ENCODE assay signal across 16 mouse cellular contexts in genomic region chr9:60022331-60022730, GRCm38 (mm10).
DNase-seq lines count a peak whose midpoint lies in the region; ATAC-seq lines count a peak whose summit lies in the region.
"Had no signal": no experiment of that assay in that cellular context is flagged by ENCODE, and none has a peak within 500 bp of the region (broad histone marks: within the 10 kb centered on the region; RNA-seq: fewer than 3 reads in every experiment).

No protein-coding gene starts in this region.

- no peak overlapping the region for H3K27ac ChIP-seq in kidney, embryonic 15.5 days
- no peak overlapping the region for H3K27ac ChIP-seq in embryonic facial prominence, embryonic 10.5 days (replicated peaks)
- peak overlapping the region; percentile 82 for H3K27ac ChIP-seq in limb, embryonic 13.5 days
- no peak overlapping the region for H3K27ac ChIP-seq in lung, embryonic 16.5 days (ENCODE audit: low read length)
- H3K27ac ChIP-seq: heart, embryonic 15.5 days; hindbrain, embryonic 15.5 days; neural tube, embryonic 15.5 days had no signal

- 0 out of 2 replicates have a peak, but pooled peaks have one; percentile 40 for ATAC-seq in kidney, embryonic 15.5 days (replicated peaks; ENCODE audit: low FRiP score)
- peak; percentile 85 for ATAC-seq in limb, embryonic 13.5 days (ENCODE audit: low FRiP score, low read depth)
- peak; percentile 42; the same call in 1 of the 2 replicates for ATAC-seq in lung, embryonic 16.5 days (ENCODE audit: low read depth)
- ATAC-seq: CD4-positive, CD25-positive, alpha-beta regulatory T cell, adult 4 months; forebrain, embryonic 16.5 days had no signal

- 54% methylated on average over 3 of the region's 3 CpGs for WGBS in kidney, embryonic 15.5 days
- WGBS in embryonic facial prominence, embryonic 10.5 days, result 58% methylated on average over 3 of the region's 3 CpGs
- 55% methylated on average over 3 of the region's 3 CpGs for WGBS in limb, embryonic 13.5 days
- WGBS in lung, embryonic 16.5 days, result 45% methylated on average over 3 of the region's 3 CpGs

- no peaks in the 10 kb centered on the region for H3K36me3 ChIP-seq in kidney, embryonic 15.5 days
- no peaks in the 10 kb centered on the region for H3K36me3 ChIP-seq in embryonic facial prominence, embryonic 10.5 days (replicated peaks)
- no peaks in the 10 kb centered on the region for H3K36me3 ChIP-seq in limb, embryonic 13.5 days
- no peaks in the 10 kb centered on the region for H3K36me3 ChIP-seq in lung, embryonic 16.5 days (ENCODE audit: control insufficient read depth, insufficient read depth, low read length)
- H3K36me3 ChIP-seq: heart, embryonic 15.5 days; hindbrain, embryonic 15.5 days; neural tube, embryonic 15.5 days had no signal

- no peak overlapping the region for H3K4me2 ChIP-seq in kidney, embryonic 15.5 days
- H3K4me2 ChIP-seq in limb, embryonic 13.5 days (replicated peaks), result no peak overlapping the region
- no peak overlapping the region for H3K4me2 ChIP-seq in lung, embryonic 16.5 days (ENCODE audit: low read depth, low read length)
- H3K4me2 ChIP-seq: heart, embryonic 15.5 days; hindbrain, embryonic 15.5 days; neural tube, embryonic 15.5 days had no signal

- no peaks in the 10 kb centered on the region for H3K9me3 ChIP-seq in kidney, embryonic 15.5 days (replicated peaks)
- H3K9me3 ChIP-seq in embryonic facial prominence, embryonic 10.5 days, result no peaks in the 10 kb centered on the region
- H3K9me3 ChIP-seq in limb, embryonic 13.5 days, result no peaks in the 10 kb centered on the region
- no peaks in the 10 kb centered on the region for H3K9me3 ChIP-seq in lung, embryonic 16.5 days (ENCODE audit: control insufficient read depth, low read length)
- H3K9me3 ChIP-seq: heart, embryonic 15.5 days; hindbrain, embryonic 15.5 days; neural tube, embryonic 15.5 days had no signal

- no peak overlapping the region for H3K9ac ChIP-seq in kidney, embryonic 15.5 days
- no peak overlapping the region for H3K9ac ChIP-seq in limb, embryonic 13.5 days
- H3K9ac ChIP-seq in lung, embryonic 16.5 days (ENCODE audit: low read length), result no peak overlapping the region
- H3K9ac ChIP-seq: heart, embryonic 15.5 days; hindbrain, embryonic 15.5 days; neural tube, embryonic 15.5 days had no signal

- no peaks in the 10 kb centered on the region for H3K27me3 ChIP-seq in kidney, embryonic 15.5 days
- 0 out of 2 replicates have a peak, but pooled peaks cover 5% of the 10 kb centered on the region for H3K27me3 ChIP-seq in embryonic facial prominence, embryonic 10.5 days (replicated peaks; ENCODE audit: low read depth, poor library complexity, severe bottlenecking)
- H3K27me3 ChIP-seq in limb, embryonic 13.5 days, result no peaks in the 10 kb centered on the region
- H3K27me3 ChIP-seq in lung, embryonic 16.5 days (ENCODE audit: control insufficient read depth, insufficient read depth, low read depth, low read length), result no peaks in the 10 kb centered on the region
- H3K27me3 ChIP-seq: heart, embryonic 15.5 days; hindbrain, embryonic 15.5 days; neural tube, embryonic 15.5 days had no signal

- no peak for DNase-seq in kidney, adult 9 months
- peak; percentile 21 for DNase-seq in embryonic facial prominence, embryonic 10.5 days (ENCODE audit: low spot score)
- no peak for DNase-seq in left cerebral cortex, adult 8-10 months (ENCODE audit: low spot score in 2 of 2)
- DNase-seq in B cell, adult 2 months, result no peak
- DNase-seq: cerebellum, adult 11-12 months; kidney, adult 8-10 months; layer of hippocampus, adult 9-11 months; thymus, adult 18-20 months had no signal

- H3K4me3 ChIP-seq in kidney, embryonic 15.5 days (replicated peaks), result no peak overlapping the region
- no peak overlapping the region for H3K4me3 ChIP-seq in embryonic facial prominence, embryonic 10.5 days
- H3K4me3 ChIP-seq in limb, embryonic 13.5 days, result no peak overlapping the region
- H3K4me3 ChIP-seq in lung, embryonic 16.5 days (ENCODE audit: low read length), result no peak overlapping the region
- H3K4me3 ChIP-seq: heart, embryonic 15.5 days; hindbrain, embryonic 15.5 days; neural tube, embryonic 15.5 days had no signal

- H3K4me1 ChIP-seq in kidney, embryonic 15.5 days, result peaks cover 32% of the 10 kb centered on the region
- peaks cover 66% of the 10 kb centered on the region for H3K4me1 ChIP-seq in embryonic facial prominence, embryonic 10.5 days
- peaks cover 45% of the 10 kb centered on the region for H3K4me1 ChIP-seq in limb, embryonic 13.5 days
- peaks cover 11% of the 10 kb centered on the region; the same call in 1 of the 2 replicates for H3K4me1 ChIP-seq in lung, embryonic 16.5 days (replicated peaks; ENCODE audit: control insufficient read depth, insufficient read depth, low read length)
